Mouse (Mus musculus) embryonic fibroblast, embryonic 13.5 days (primary cell): ENCODE results near the gene Brdt.
A peak's percentile ranks its signal among the peaks of the same experiment; 100 is the strongest.

Experiments
- CTCF ChIP-seq: IDR thresholded peaks from 2 replicates; pipeline ENCODE4 v1.5.1; 2011; ENCODE audit warnings: mild to moderate bottlenecking, control low read depth, low read length, moderate library complexity, borderline replicate concordance; ENCODE audit not compliant: insufficient read depth
- POLR2A ChIP-seq: IDR thresholded peaks from 2 replicates; pipeline ENCODE4 v1.6.1; 2011; ENCODE audit warnings: low read depth, mild to moderate bottlenecking, control low read depth, low read length, moderate library complexity

DNA sequence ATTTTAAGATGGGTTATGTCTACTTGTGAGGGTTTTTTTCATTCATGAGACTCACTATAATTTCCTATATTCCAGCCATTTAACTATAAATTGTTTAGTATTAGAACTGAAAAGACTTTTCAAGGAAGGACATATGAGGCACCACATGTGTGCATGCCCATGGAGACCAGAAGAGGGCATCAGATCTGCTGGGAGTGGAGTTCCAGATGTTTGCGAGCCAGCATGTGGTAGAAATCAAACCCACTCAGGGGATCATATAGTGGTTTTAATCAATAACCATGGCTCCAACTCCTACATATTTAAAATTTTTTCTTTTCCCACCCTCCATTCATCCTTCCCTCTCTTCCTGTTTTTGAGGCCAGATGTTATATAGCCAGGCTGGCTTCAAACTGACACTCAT is 15.3 kb downstream of the Brdt start:
- TF ChIP-seq CTCF: peak; percentile 51; the same call in 1 of the 2 replicates
- no peak for TF ChIP-seq POLR2A
